Mouse (Mus musculus) kidney, embryonic 14.5 days (tissue): Measurements from ENCODE around the gene Obscn. TPM values are rescaled to one million over a fixed set of nuclear protein-coding genes. Genes with fewer than 3 reads are reported as not detected.

Experiments used
- ATAC-seq: fragments of 200-750 bp; cut with Nextera tagmentation; 2 replicates; pipeline ENCODE4 v1.8.0; 2017; ENCODE audit warnings: moderate number of reproducible peaks, mild to moderate bottlenecking, moderate TSS enrichment, moderate library complexity; ENCODE audit not compliant: low FRiP score, low TSS enrichment
- H3K27ac ChIP-seq: fragments of 300-500 bp; sonication (generic); 2 replicates; pipeline ENCODE4 v1.5.1; 2014; ENCODE audit warnings: low read depth, mild to moderate bottlenecking, low read length, moderate library complexity, mixed read lengths
- H3K27me3 ChIP-seq: fragments of 300-500 bp; sonication (generic); 2 replicates; pipeline ENCODE4 v1.6.1; 2014; ENCODE audit warnings: mild to moderate bottlenecking, low read length; ENCODE audit not compliant: control insufficient read depth, insufficient read depth
- H3K36me3 ChIP-seq: fragments of 300-500 bp; sonication (generic); 2 replicates; pipeline ENCODE4 v1.6.1; 2014; ENCODE audit warnings: low read length, mixed read lengths; ENCODE audit not compliant: control insufficient read depth, insufficient read depth
- H3K4me1 ChIP-seq: fragments of 300-500 bp; sonication (generic); 2 replicates; pipeline ENCODE4 v1.6.1; 2014; ENCODE audit warnings: low read length, mixed read lengths; ENCODE audit not compliant: control insufficient read depth, insufficient read depth
- H3K4me2 ChIP-seq: fragments of 300-500 bp; sonication (generic); replicated peaks from 2 replicates; pipeline ENCODE4 v1.6.1; 2014; ENCODE audit warnings: low read depth, mild to moderate bottlenecking, low read length
- H3K4me3 ChIP-seq: fragments of 300-500 bp; sonication (generic); 2 replicates; pipeline ENCODE4 v1.5.1; 2014; ENCODE audit warnings: mild to moderate bottlenecking, low read length
- H3K9ac ChIP-seq: fragments of 300-500 bp; sonication (generic); 2 replicates; pipeline ENCODE4 v1.6.1; 2014; ENCODE audit warnings: low read depth, mild to moderate bottlenecking, low read length, moderate library complexity
- H3K9me3 ChIP-seq: fragments of 300-500 bp; sonication (generic); 2 replicates; pipeline ENCODE4 v1.6.1; 2016; ENCODE audit warnings: low read length; ENCODE audit not compliant: control insufficient read depth
- WGBS: fragments of 180-500 bp; shearing (Covaris S2); extraction: QIAGEN DNeasy Blood & Tissue Kit; methylation state at CpG from one replicate; pipeline ENCODE4 v1.1.7; 2014; 5-methylcytosine and 5-hydroxymethylcytosine counted together
- polyA plus RNA-seq: library from polyadenylated mRNA; unstranded; fragments of >200 nt; fragmentation: Nextera tagmentation; extraction: Ambion mirVana; gene quantifications from 2 replicates; pipeline ENCODE4 v1.2.1, GENCODE M21; 2014

Gene Obscn
- polyA plus RNA-seq, 1 experiment from 2014 or later = 0.51 TPM

GRCm38 (mm10) chr11:59154220-59154619 lies 18.0 kb upstream of the Obscn start:
- no peak overlapping the region for H3K4me3 ChIP-seq
- 0 out of 2 replicates have a peak, but pooled peaks cover 11% of the 10 kb centered on the region for H3K36me3 ChIP-seq
- H3K4me1 ChIP-seq = no peaks in the 10 kb centered on the region
- H3K27me3 ChIP-seq = no peaks in the 10 kb centered on the region
- H3K27ac ChIP-seq = no peak overlapping the region
- H3K9me3 ChIP-seq = no peaks in the 10 kb centered on the region
- H3K9ac ChIP-seq = no peak overlapping the region
- H3K4me2 ChIP-seq = no peak overlapping the region
- 89% methylated on average over 7 of the region's 7 CpGs for WGBS
- ATAC-seq = no peak

- WGBS = 33% methylated on average over 3 of the region's 3 CpGs
- no peak overlapping the region for H3K4me2 ChIP-seq
- H3K36me3 ChIP-seq = 0 out of 2 replicates have a peak, but pooled peaks cover 5% of the 10 kb centered on the region
- no peaks in the 10 kb centered on the region for H3K27me3 ChIP-seq
- ATAC-seq = no peak
- H3K27ac ChIP-seq = no peak overlapping the region
- H3K4me3 ChIP-seq = no peak overlapping the region
- no peaks in the 10 kb centered on the region for H3K4me1 ChIP-seq
- no peak overlapping the region for H3K9ac ChIP-seq
- no peaks in the 10 kb centered on the region for H3K9me3 ChIP-seq
These were observed 15.5 kb upstream of the Obscn start for GRCm38 (mm10) chr11:59151729-59152128.

- ATAC-seq = no peak
- H3K36me3 ChIP-seq = no peaks in the 10 kb centered on the region
- no peak overlapping the region for H3K9ac ChIP-seq
- no peak overlapping the region for H3K4me2 ChIP-seq
- WGBS = 66% methylated on average over 3 of the region's 3 CpGs
- H3K4me3 ChIP-seq = no peak overlapping the region
- H3K27me3 ChIP-seq = no peaks in the 10 kb centered on the region
- H3K9me3 ChIP-seq = no peaks in the 10 kb centered on the region
- no peak overlapping the region for H3K27ac ChIP-seq
- no peaks in the 10 kb centered on the region for H3K4me1 ChIP-seq
These were observed 13.1 kb upstream of the Obscn start for GRCm38 (mm10) chr11:59149302-59149701.

- H3K9ac ChIP-seq = no peak overlapping the region
- no peak overlapping the region for H3K4me3 ChIP-seq
- H3K4me2 ChIP-seq = no peak overlapping the region
- H3K9me3 ChIP-seq = no peaks in the 10 kb centered on the region
- WGBS = 66% methylated on average over 5 of the region's 5 CpGs
- ATAC-seq = no peak
- H3K27ac ChIP-seq = no peak overlapping the region
- no peaks in the 10 kb centered on the region for H3K4me1 ChIP-seq
- H3K36me3 ChIP-seq = no peaks in the 10 kb centered on the region
- no peaks in the 10 kb centered on the region for H3K27me3 ChIP-seq
These were observed 6.8 kb upstream of the Obscn start for GRCm38 (mm10) chr11:59142962-59143361.

GRCm38 (mm10) chr11:59141772-59142370 lies 5.7 kb upstream of the Obscn start:
- WGBS = 8% methylated on average over 14 of the region's 14 CpGs
- no peaks in the 10 kb centered on the region for H3K36me3 ChIP-seq

GRCm38 (mm10) chr11:59138537-59139486 lies 2.6 kb upstream of the Obscn start:
- peaks cover 39% of the 10 kb centered on the region for H3K27me3 ChIP-seq
- H3K36me3 ChIP-seq = no peaks in the 10 kb centered on the region

More at GRCm38 (mm10) chr11:59141772-59142370, 5.7 kb upstream of the Obscn start:
- ATAC-seq = peak; percentile 73
- Histone ChIP-seq H3K4me1 (no peaks in the 10 kb centered on the region), H3K27me3 (peaks cover 8% of the 10 kb centered on the region), H3K4me2 (peak overlapping the region; percentile 29), H3K9me3 (no peaks in the 10 kb centered on the region), H3K4me3 (no peak overlapping the region), H3K9ac (no peak overlapping the region), H3K27ac (no peak overlapping the region)

GRCm38 (mm10) chr11:59136994-59137706 lies 948 bp upstream of the Obscn start:
- no peak for ATAC-seq
- Histone ChIP-seq H3K9ac (no peak overlapping the region), H3K4me1 (peaks cover 9% of the 10 kb centered on the region), H3K4me2 (no peak overlapping the region), H3K27me3 (peaks cover 54% of the 10 kb centered on the region), H3K9me3 (no peaks in the 10 kb centered on the region), H3K27ac (no peak overlapping the region), H3K36me3 (no peaks in the 10 kb centered on the region), H3K4me3 (no peak overlapping the region)
- 70% methylated on average over 12 of the region's 12 CpGs for WGBS

More at GRCm38 (mm10) chr11:59138537-59139486, 2.6 kb upstream of the Obscn start:
- ATAC-seq = no peak
- H3K4me3 ChIP-seq = no peak overlapping the region
- H3K4me1 ChIP-seq = peaks cover 9% of the 10 kb centered on the region
- no peak overlapping the region for H3K9ac ChIP-seq
- no peaks in the 10 kb centered on the region for H3K9me3 ChIP-seq
- H3K4me2 ChIP-seq = no peak overlapping the region
- 47% methylated on average over 19 of the region's 19 CpGs for WGBS
- H3K27ac ChIP-seq = no peak overlapping the region

- WGBS = 9% methylated on average over 55 of the region's 55 CpGs
- peaks cover 54% of the 10 kb centered on the region for H3K27me3 ChIP-seq
- peak overlapping the region; percentile 22 for H3K4me3 ChIP-seq
- H3K9me3 ChIP-seq = no peaks in the 10 kb centered on the region
- ATAC-seq = no peak
- H3K27ac ChIP-seq = no peak overlapping the region
- H3K4me1 ChIP-seq = peaks cover 9% of the 10 kb centered on the region
- H3K36me3 ChIP-seq = no peaks in the 10 kb centered on the region
- peak overlapping the region; percentile 44 for H3K4me2 ChIP-seq
- H3K9ac ChIP-seq = no peak overlapping the region; the same call in 1 of the 2 replicates
These were observed 966 bp downstream of the Obscn start for GRCm38 (mm10) chr11:59135051-59135820.
